Mouse (Mus musculus) neural tube, embryonic 13.5 days (tissue): ENCODE results near the gene Ripor1. TPM values are rescaled to one million over a fixed set of nuclear protein-coding genes. Genes with fewer than 3 reads are reported as not detected.

Experiments used
- ATAC-seq: fragments of 200-750 bp; cut with Nextera tagmentation; 2 replicates; pipeline ENCODE4 v1.8.0; 2017; ENCODE audit warnings: low read depth, mild to moderate bottlenecking, moderate TSS enrichment, moderate library complexity
- H3K27ac ChIP-seq: fragments of 300-500 bp; sonication (generic); replicated peaks from 2 replicates; pipeline ENCODE4 v1.5.1; 2015; ENCODE audit warnings: moderate library complexity, mild to moderate bottlenecking, inconsistent platforms
- H3K27me3 ChIP-seq: fragments of 300-500 bp; sonication (generic); 2 replicates; pipeline ENCODE4 v1.6.1; 2015; ENCODE audit warnings: mild to moderate bottlenecking, inconsistent platforms
- H3K36me3 ChIP-seq: fragments of 300-500 bp; sonication (generic); 2 replicates; pipeline ENCODE4 v1.6.1; 2015; ENCODE audit warnings: mild to moderate bottlenecking, inconsistent platforms
- H3K4me1 ChIP-seq: fragments of 300-500 bp; sonication (generic); replicated peaks from 2 replicates; pipeline ENCODE4 v1.6.1; 2015; ENCODE audit warnings: inconsistent platforms
- H3K4me2 ChIP-seq: fragments of 300-500 bp; sonication (generic); 2 replicates; pipeline ENCODE4 v1.6.1; 2015; ENCODE audit warnings: inconsistent platforms, mild to moderate bottlenecking, moderate library complexity
- H3K4me3 ChIP-seq: fragments of 300-500 bp; sonication (generic); 2 replicates; pipeline ENCODE4 v1.5.1; 2015; ENCODE audit warnings: mild to moderate bottlenecking, inconsistent platforms
- H3K9ac ChIP-seq: fragments of 300-500 bp; sonication (generic); 2 replicates; pipeline ENCODE4 v1.6.1; 2015; ENCODE audit warnings: moderate library complexity, mild to moderate bottlenecking, inconsistent platforms
- H3K9me3 ChIP-seq: fragments of 300-500 bp; sonication (generic); 2 replicates; pipeline ENCODE4 v1.6.1; 2016; ENCODE audit warnings: inconsistent platforms
- WGBS: fragments of 180-500 bp; shearing (Covaris S2); methylation state at CpG from one replicate; pipeline ENCODE4 v1.1.7; 2015; 5-methylcytosine and 5-hydroxymethylcytosine counted together
- polyA plus RNA-seq: library from polyadenylated mRNA; unstranded; fragments of >200 nt; fragmentation: Nextera tagmentation; extraction: Ambion mirVana; gene quantifications from 2 replicates; pipeline ENCODE4 v1.2.1, GENCODE M21; 2015

The Ripor1 gene
- polyA plus RNA-seq, 1 experiment from 2014 or later, result 30.5 TPM

DNA sequence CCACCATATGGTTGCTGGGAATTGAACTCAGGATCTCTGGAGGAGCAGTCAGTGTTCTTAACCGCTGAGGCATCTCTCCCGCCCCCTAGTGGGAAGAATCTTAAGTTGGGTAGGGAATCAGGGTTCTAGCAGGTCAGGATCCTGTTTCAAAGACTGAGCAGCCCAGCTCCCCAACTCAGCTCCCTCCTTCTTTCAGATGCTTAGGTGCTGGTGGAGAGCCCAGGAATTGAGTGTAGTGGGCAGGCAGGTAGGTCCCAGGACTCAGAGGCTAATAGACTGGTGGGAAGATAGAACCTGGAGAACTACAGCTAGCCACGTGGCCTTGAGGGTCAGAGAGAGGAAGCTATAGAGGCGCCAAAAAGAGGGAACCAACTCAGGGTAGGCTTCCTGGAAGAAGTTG is 2.6 kb downstream of the Ripor1 start:
- Histone ChIP-seq H3K36me3 (no peaks in the 10 kb centered on the region), H3K4me3 (no peak overlapping the region), H3K9me3 (no peaks in the 10 kb centered on the region), H3K27me3 (peaks cover 23% of the 10 kb centered on the region), H3K9ac (no peak overlapping the region), H3K4me2 (peak overlapping the region; percentile 92; the same call in 1 of the 2 replicates), H3K27ac (no peak overlapping the region), H3K4me1 (peaks cover 29% of the 10 kb centered on the region)
- 33% methylated on average over 4 of the region's 4 CpGs for WGBS
- no peak for ATAC-seq

DNA sequence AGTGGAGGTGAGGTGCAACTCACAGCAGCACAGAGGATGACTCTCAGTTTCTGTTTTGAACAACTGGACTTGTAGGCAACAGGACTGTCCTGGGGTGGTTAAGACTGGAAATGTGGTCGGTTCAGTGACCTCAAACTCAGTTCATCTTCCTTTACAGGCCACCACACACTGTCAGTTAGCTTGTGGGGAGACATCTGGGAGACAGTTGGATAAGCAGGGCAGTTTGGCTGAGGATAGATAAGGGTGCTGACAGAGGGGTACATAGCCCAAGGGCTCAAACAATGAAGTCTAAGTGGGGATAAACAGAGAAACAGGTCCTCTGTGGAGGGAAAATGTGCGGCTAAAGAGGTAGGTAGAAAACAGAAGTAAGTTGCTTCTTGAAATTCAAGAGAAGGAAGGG is 4.3 kb downstream of the Ripor1 start:
- no peaks in the 10 kb centered on the region for H3K36me3 ChIP-seq
- H3K27me3 ChIP-seq, result peaks cover 32% of the 10 kb centered on the region
- no peak overlapping the region for H3K4me2 ChIP-seq
- H3K4me1 ChIP-seq, result peaks cover 42% of the 10 kb centered on the region
- no peak overlapping the region for H3K9ac ChIP-seq
- WGBS, result 74% methylated on average over 2 of the region's 2 CpGs
- no peak for ATAC-seq
- H3K4me3 ChIP-seq, result no peak overlapping the region
- no peaks in the 10 kb centered on the region for H3K9me3 ChIP-seq
- H3K27ac ChIP-seq, result no peak overlapping the region

DNA sequence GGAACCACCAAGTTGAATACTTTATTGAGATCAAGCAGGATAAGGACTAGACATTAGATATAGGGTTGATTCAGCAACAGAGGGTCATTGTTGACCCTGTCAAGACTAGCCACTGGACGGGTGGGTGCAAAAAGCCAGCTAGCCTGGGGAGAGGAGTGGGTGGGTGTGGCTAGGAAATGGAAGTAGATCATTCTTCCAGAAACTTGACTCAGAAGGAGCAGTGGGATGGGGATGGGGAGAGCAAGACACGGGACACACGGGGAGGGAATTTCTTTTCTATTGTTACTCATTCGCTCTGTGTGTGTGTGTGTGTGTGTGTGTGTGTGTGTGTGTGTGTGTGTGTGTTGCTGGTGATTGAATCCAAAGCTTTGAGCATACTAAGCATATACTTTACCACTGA is 4.7 kb downstream of the Ripor1 start:
- Histone ChIP-seq H3K27ac (no peak overlapping the region), H3K36me3 (0 out of 2 replicates have a peak, but pooled peaks cover 1% of the 10 kb centered on the region), H3K9ac (no peak overlapping the region), H3K4me2 (no peak overlapping the region), H3K27me3 (peaks cover 36% of the 10 kb centered on the region), H3K4me1 (peaks cover 42% of the 10 kb centered on the region), H3K4me3 (no peak overlapping the region), H3K9me3 (no peaks in the 10 kb centered on the region)
- ATAC-seq, result no peak
- WGBS, result 68% methylated on average over 4 of the region's 4 CpGs

DNA sequence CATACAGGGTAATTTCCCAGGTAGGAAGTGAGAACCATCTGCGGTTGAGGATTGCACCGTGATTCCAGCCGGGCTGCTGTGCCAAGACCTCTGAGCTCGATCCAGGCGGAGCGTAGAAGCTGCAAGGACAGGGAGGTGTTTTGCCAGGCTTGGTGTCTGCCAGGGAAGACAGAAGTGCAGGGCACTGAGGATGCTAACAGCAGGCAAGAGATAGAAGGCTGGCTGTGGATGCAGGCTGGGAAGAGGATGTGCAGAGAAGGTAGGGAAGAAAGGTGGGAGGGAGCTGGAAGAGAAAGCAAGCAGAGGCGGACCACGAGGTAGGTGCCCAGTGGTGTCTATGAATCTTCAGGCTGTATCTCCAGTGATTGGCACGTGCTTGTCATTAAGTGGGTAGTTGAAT is 6.8 kb downstream of the Ripor1 start:
- Histone ChIP-seq H3K36me3 (peaks cover 22% of the 10 kb centered on the region), H3K4me1 (peaks cover 31% of the 10 kb centered on the region), H3K4me3 (no peak overlapping the region), H3K4me2 (no peak overlapping the region), H3K9me3 (no peaks in the 10 kb centered on the region), H3K9ac (no peak overlapping the region), H3K27me3 (peaks cover 39% of the 10 kb centered on the region), H3K27ac (no peak overlapping the region)
- no peak for ATAC-seq
- WGBS, result 88% methylated on average over 9 of the region's 9 CpGs

DNA sequence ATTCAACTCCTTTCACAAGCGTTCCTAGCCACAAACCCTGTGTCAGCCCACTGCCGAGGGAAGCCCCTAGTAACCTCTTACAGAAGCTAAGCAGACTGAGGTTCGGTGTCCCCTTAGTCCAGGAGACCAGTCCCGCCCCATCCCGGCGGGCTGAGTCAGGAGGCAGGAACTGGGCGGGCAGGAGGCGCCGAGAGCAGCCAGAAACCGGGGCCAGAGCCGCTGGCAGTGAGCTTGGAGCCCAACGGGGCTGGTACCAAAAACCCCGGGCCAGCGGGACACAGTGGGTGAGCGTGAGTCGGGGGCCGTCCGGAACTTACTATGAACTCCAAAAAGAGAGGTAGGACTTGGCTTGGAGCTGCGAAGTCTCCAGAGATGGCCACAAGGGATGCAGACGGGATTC is 8.0 kb downstream of the Ripor1 start:
- no peak for ATAC-seq

DNA sequence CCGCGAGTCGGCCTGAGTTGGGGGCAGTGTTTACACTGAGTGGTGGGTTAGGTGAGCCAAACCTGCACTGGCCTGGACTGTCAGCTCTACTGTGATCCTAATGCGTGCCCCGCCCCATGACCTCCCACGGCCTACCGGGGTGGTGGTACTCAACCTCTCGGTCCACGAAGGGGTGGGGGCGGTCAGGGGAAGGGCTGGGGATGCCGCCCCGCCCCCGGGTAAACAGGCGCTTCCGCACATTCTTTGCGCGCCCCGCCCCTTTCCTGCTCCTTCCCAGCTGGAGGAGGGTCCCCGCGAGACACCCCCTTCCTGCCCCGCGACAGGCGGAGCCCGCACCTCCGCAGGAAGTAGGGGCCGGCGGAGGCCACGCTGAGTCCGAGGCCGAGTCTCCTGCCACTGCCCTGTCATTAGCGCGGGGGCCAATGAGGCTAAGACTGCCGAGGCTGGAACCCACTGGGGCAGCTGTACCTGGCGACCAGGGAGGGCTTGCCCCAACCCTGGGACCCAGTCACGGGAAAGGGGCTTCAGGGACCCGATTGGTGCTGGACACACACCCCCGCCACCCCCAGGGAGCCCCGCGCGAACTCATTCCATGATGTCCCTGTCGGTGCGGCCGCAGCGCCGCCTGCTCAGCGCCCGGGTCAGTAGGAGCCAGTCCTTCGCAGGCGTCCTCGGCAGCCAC is 8.9 kb downstream of the Ripor1 start:
- Histone ChIP-seq H3K27ac (no peak overlapping the region), H3K4me1 (peaks cover 21% of the 10 kb centered on the region), H3K4me3 (peak overlapping the region; percentile 44), H3K27me3 (peaks cover 39% of the 10 kb centered on the region), H3K4me2 (peak overlapping the region; percentile 90), H3K36me3 (peaks cover 43% of the 10 kb centered on the region), H3K9me3 (no peaks in the 10 kb centered on the region), H3K9ac (peak overlapping the region; percentile 70)
- WGBS, result 2% methylated on average over 50 of the region's 50 CpGs
- ATAC-seq, result 0 out of 2 replicates have a peak, but pooled peaks have one; percentile 40

More for the DNA sequence above, 8.0 kb downstream of the Ripor1 start:
- WGBS, result 5% methylated on average over 20 of the region's 20 CpGs
- Histone ChIP-seq H3K9ac (no peak overlapping the region; the same call in 1 of the 2 replicates), H3K4me2 (peak overlapping the region; percentile 90), H3K9me3 (no peaks in the 10 kb centered on the region), H3K4me1 (peaks cover 21% of the 10 kb centered on the region), H3K36me3 (peaks cover 34% of the 10 kb centered on the region), H3K27ac (no peak overlapping the region), H3K4me3 (peak overlapping the region; percentile 44), H3K27me3 (peaks cover 39% of the 10 kb centered on the region)

DNA sequence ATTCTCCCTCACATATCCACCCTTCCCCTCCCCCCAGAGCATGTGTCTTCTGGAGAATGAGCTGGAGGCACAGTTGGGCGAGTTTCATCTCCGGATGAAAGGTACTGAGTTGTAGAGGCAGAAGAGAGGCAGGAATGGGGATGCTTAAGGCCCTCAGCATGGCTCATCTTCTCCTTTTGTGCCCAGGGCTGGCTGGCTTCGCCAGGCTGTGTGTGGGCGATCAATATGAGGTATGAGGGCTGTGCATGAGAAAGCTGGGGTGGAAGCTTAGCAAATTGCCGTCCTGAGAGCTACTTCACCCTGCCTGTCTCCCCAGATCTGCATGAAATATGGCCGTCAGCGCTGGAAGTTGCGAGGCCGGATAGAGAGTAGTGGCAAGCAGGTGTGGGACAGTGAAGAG is 10.9 kb downstream of the Ripor1 start:
- no peaks in the 10 kb centered on the region for H3K9me3 ChIP-seq
- no peak overlapping the region for H3K4me2 ChIP-seq
- H3K4me1 ChIP-seq, result peaks cover 21% of the 10 kb centered on the region
- H3K4me3 ChIP-seq, result no peak overlapping the region
- H3K27ac ChIP-seq, result no peak overlapping the region
- no peak for ATAC-seq
- 89% methylated on average over 9 of the region's 9 CpGs for WGBS
- no peak overlapping the region for H3K9ac ChIP-seq
- H3K27me3 ChIP-seq, result peaks cover 38% of the 10 kb centered on the region
- peaks cover 63% of the 10 kb centered on the region for H3K36me3 ChIP-seq

DNA sequence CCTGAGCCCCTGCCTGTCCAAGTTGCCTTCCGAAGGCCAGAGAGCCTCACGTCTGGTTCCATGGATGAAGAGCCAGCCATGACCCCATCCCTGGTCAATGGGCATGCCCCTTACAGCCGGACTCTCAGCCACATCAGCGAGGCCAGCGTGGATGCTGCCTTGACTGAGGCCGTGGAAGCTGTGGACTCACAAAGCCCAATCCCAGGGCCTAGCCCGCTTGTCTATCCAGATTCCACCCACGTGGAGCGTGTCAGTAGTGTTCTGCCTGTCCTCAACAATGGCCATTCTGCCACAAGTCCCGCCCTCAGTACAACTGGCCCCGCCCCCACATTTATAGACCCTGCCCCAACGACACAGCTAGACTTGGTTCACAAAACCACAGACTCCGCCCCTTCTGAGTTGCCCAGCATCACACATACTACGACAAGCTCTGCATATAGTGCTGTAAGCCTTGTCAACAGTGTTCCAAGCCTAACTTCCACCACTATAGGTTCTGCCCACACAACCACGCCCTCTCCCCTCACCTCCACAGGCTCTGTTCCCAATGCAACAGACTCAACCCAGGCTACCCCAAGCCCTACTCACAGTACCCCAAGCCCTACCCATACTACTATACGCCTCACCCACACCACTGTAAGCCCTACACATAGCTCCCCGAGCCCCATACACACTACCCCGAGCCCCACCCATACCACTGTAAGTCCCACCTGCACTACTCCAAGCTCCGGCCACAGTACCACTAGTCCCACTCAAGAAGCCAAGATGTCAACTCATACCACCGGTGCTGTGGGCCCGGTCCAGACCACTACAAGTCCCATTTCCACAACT is 12.6 kb downstream of the Ripor1 start:
- Histone ChIP-seq H3K9me3 (no peaks in the 10 kb centered on the region), H3K4me2 (no peak overlapping the region)

DNA sequence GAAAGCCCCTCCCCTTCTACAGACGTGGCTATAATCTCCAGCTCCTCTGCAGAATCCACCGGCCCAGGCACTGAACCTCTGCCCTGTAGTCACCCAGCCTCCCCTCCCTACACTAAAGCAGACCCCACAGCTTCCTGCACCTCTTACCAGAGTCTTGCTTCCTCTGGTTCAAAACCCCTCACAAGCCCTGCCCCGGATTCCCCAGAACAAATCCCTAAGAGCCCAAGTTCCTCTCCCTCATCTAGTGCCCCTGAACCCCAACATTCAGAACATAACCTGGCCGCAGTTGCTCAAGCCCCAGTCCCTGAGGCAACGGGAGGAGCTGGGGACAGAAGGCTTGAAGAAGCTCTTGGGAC is 13.2 kb downstream of the Ripor1 start:
- no peak for ATAC-seq
- 92% methylated on average over 5 of the region's 5 CpGs for WGBS
- Histone ChIP-seq H3K9ac (no peak overlapping the region), H3K4me1 (peaks cover 37% of the 10 kb centered on the region), H3K9me3 (no peaks in the 10 kb centered on the region), H3K4me3 (no peak overlapping the region), H3K27ac (no peak overlapping the region), H3K4me2 (no peak overlapping the region), H3K27me3 (peaks cover 16% of the 10 kb centered on the region), H3K36me3 (peaks cover 82% of the 10 kb centered on the region)

More for the DNA sequence above, 12.6 kb downstream of the Ripor1 start:
- no peak for ATAC-seq
- 88% methylated on average over 21 of the region's 21 CpGs for WGBS
- Histone ChIP-seq H3K4me3 (no peak overlapping the region), H3K9ac (no peak overlapping the region), H3K36me3 (peaks cover 76% of the 10 kb centered on the region), H3K4me1 (peaks cover 36% of the 10 kb centered on the region), H3K27ac (no peak overlapping the region), H3K27me3 (peaks cover 21% of the 10 kb centered on the region)

DNA sequence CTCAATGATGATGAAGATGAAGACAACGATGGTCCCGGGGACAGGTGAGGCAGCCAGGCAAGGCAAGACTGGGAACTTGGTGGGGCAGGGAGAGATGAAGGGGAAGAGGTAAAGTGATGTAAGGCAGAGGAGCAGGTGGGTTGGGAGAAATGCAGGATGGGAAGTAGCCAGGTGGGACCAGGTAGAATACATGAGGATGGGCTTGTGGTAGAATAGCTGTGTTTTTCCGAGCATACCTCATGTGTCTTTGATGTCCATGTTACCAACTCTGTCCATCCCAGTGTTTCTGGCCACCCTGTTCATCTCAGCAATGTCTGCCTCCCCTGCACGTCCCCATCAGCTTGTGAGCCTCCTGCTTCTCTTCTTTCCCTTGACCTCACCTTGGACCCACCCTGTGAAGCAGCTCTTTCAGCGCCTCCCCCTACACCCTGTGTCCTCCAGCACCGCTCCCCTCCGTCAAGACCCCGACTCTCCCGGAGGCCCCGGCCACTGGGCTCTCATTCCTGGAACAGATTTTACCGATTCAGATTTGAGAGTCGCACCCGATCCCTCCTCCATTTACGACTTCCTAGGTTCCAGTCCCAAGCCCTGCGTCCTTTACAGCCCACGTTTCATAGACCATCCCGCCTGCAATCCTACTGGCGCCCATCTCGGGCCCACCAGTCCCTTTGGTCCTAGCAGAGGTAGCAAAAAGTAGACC is 14.0 kb downstream of the Ripor1 start:
- Histone ChIP-seq H3K27me3 (peaks cover 11% of the 10 kb centered on the region), H3K27ac (no peak overlapping the region), H3K9ac (no peak overlapping the region), H3K36me3 (peaks cover 84% of the 10 kb centered on the region), H3K4me1 (peaks cover 39% of the 10 kb centered on the region), H3K4me2 (no peak overlapping the region), H3K4me3 (no peak overlapping the region), H3K9me3 (no peaks in the 10 kb centered on the region)
- no peak for ATAC-seq
- WGBS, result 90% methylated on average over 19 of the region's 19 CpGs

DNA sequence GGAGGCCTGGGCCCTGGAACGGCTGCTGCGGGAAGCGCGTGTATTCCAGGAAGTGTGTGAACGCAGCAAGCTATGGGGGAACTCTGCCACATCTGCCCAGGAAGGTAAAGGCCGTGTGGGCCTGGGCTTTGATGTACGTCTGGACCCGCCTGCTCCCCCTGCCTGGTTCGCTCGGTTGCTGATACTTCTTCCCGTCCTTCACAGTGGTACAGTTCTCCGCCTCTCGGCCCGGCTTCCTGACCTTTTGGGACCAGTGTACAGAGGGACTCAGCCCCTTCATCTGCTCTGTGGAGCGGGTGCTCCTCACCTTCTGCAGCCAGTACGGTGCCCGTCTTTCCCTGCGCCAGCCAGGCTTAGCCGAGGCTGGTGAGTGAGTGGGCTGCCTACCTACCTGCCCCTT is 15.2 kb downstream of the Ripor1 start:
- no peak overlapping the region for H3K27ac ChIP-seq
- H3K4me2 ChIP-seq, result no peak overlapping the region
- H3K36me3 ChIP-seq, result peaks cover 79% of the 10 kb centered on the region
- H3K9ac ChIP-seq, result 0 out of 2 replicates have a peak overlapping the region, but pooled peaks have one; percentile 19
- no peak overlapping the region for H3K4me3 ChIP-seq
- H3K27me3 ChIP-seq, result no peaks in the 10 kb centered on the region
- ATAC-seq, result no peak
- H3K9me3 ChIP-seq, result no peaks in the 10 kb centered on the region
- H3K4me1 ChIP-seq, result peaks cover 41% of the 10 kb centered on the region
- 90% methylated on average over 19 of the region's 19 CpGs for WGBS
